Mouse (Mus musculus) cortical plate, adult 2 months (tissue): ENCODE data around the gene Cd5.

Source experiments
- CTCF ChIP-seq: fragments of 200-500 bp; IDR thresholded peaks from 2 replicates; pipeline ENCODE4 v1.5.1; 2011; ENCODE audit warnings: mild to moderate bottlenecking, control low read depth, low read length; ENCODE audit not compliant: insufficient read depth; ENCODE audit errors: extremely low read depth
- POLR2A ChIP-seq: fragments of 200-500 bp; IDR thresholded peaks from 2 replicates; pipeline ENCODE4 v1.6.1; 2011; ENCODE audit warnings: mild to moderate bottlenecking, low read length, control low read depth; ENCODE audit not compliant: insufficient read depth; ENCODE audit errors: extremely low read depth

- TF ChIP-seq POLR2A (no peak), CTCF (no peak)
Measured at GRCm38 (mm10) chr19:10685081-10685480, 53.7 kb downstream of the Cd5 start.
